Mouse (Mus musculus) heart, adult 2 months (tissue): Measurements from ENCODE around the gene Nup107. TPM values are rescaled to one million over a fixed set of nuclear protein-coding genes. Genes with fewer than 3 reads are reported as not detected.

Experiments used
- DNase-seq, 2 experiments: peaks; one replicate each; pipeline ENCODE4 v3.0.0; 2021
- H3K27ac ChIP-seq: fragments of 200-600 bp; 2 replicates; pipeline ENCODE4 v1.8.1; 2022
- H3K27me3 ChIP-seq: fragments of 200-500 bp; 2 replicates; pipeline ENCODE4 v1.6.1; 2012; ENCODE audit warnings: mild to moderate bottlenecking, low read length, inconsistent platforms, mixed read lengths; ENCODE audit not compliant: control insufficient read depth, insufficient read depth
- H3K36me3 ChIP-seq: fragments of 200-500 bp; 2 replicates; pipeline ENCODE4 v1.6.1; 2012; ENCODE audit warnings: low read length, inconsistent platforms; ENCODE audit not compliant: control insufficient read depth, insufficient read depth
- H3K4me1 ChIP-seq: fragments of 200-500 bp; 2 replicates; pipeline ENCODE4 v1.6.1; 2011; ENCODE audit warnings: low read length; ENCODE audit not compliant: control insufficient read depth, insufficient read depth
- H3K4me3 ChIP-seq: fragments of 200-600 bp; 2 replicates; pipeline ENCODE4 v1.8.1; 2022
- H3K79me2 ChIP-seq: fragments of 200-500 bp; replicated peaks from 2 replicates; pipeline ENCODE4 v1.6.1; 2012; ENCODE audit warnings: mild to moderate bottlenecking, inconsistent platforms, low read length, moderate library complexity, mixed read lengths; ENCODE audit not compliant: control insufficient read depth, insufficient read depth
- H3K9ac ChIP-seq: fragments of 200-500 bp; 2 replicates; pipeline ENCODE4 v1.6.1; 2012; ENCODE audit warnings: low read depth, mild to moderate bottlenecking, control low read depth, inconsistent platforms, low read length, mixed read lengths
- CTCF ChIP-seq: fragments of 200-600 bp; IDR thresholded peaks from 2 replicates; pipeline ENCODE4 v1.8.1; 2022; ENCODE audit warnings: antibody characterized with exemption, mild to moderate bottlenecking, moderate library complexity
- EP300 ChIP-seq: fragments of 200-500 bp; IDR thresholded peaks from 2 replicates; pipeline ENCODE4 v1.6.1; 2011; ENCODE audit warnings: low read depth, low read length, control low read depth; ENCODE audit not compliant: insufficient read depth
- POLR2A ChIP-seq: fragments of 200-500 bp; IDR thresholded peaks from 2 replicates; pipeline ENCODE4 v1.6.1; 2011; ENCODE audit warnings: mild to moderate bottlenecking, low read depth, low read length, control low read depth; ENCODE audit not compliant: insufficient read depth
- WGBS: fragments of 180-500 bp; shearing (Covaris S2); methylation state at CpG from one replicate; pipeline ENCODE4 v1.1.7; 2018; 5-methylcytosine and 5-hydroxymethylcytosine counted together
- intact Hi-C: fragments of 180-260 bp; cut with DNase I; formaldehyde crosslinking; loops from one replicate; pipeline ENCODE4 v1.15.1; 2025
- polyA plus RNA-seq: library from polyadenylated mRNA; depleted of rRNA; stranded (reverse); fragments of >200 nt; gene quantifications from 2 replicates; pipeline ENCODE4 v1.2.3, GENCODE M21; 2012
- total RNA-seq, 2 experiments: library from RNA; stranded (reverse); gene quantifications; 2 replicates each; pipeline ENCODE4 v1.2.3; 2021

The Nup107 gene
- total and polyA plus RNA-seq, 3 experiments = 4.9 to 8.6 (median 7.0) TPM

GRCm38 (mm10) chr10:117775401-117776144 lies 16.9 kb downstream of the Nup107 start:
- Histone ChIP-seq H3K9ac (no peak overlapping the region), H3K27me3 (no peaks in the 10 kb centered on the region), H3K79me2 (no peaks in the 10 kb centered on the region), H3K4me1 (no peaks in the 10 kb centered on the region), H3K4me3 (no peak overlapping the region), H3K36me3 (no peaks in the 10 kb centered on the region), H3K27ac (no peak overlapping the region)
- WGBS = 87% methylated on average over 6 of the region's 6 CpGs
- TF ChIP-seq POLR2A (no peak), EP300 (no peak), CTCF (no peak)
- intact Hi-C loops = no loop called here
- DNase-seq = no peak

- DNase-seq = no peak
- H3K4me1 ChIP-seq = no peaks in the 10 kb centered on the region
- no peaks in the 10 kb centered on the region for H3K79me2 ChIP-seq
- H3K36me3 ChIP-seq = no peaks in the 10 kb centered on the region
- WGBS = 100% methylated on average over 1 of the region's 1 CpGs
- TF ChIP-seq POLR2A (no peak), CTCF (no peak), EP300 (no peak)
- H3K27me3 ChIP-seq = no peaks in the 10 kb centered on the region
- intact Hi-C loops = no loop called here
- H3K9ac ChIP-seq = no peak overlapping the region
- no peak overlapping the region for H3K27ac ChIP-seq
- H3K4me3 ChIP-seq = no peak overlapping the region
Measured at GRCm38 (mm10) chr10:117774817-117775120, 17.7 kb downstream of the Nup107 start.

- Histone ChIP-seq H3K27me3 (no peaks in the 10 kb centered on the region), H3K4me1 (no peaks in the 10 kb centered on the region), H3K9ac (no peak overlapping the region), H3K36me3 (no peaks in the 10 kb centered on the region), H3K4me3 (no peak overlapping the region), H3K79me2 (no peaks in the 10 kb centered on the region), H3K27ac (no peak overlapping the region)
- WGBS = 95% methylated on average over 22 of the region's 22 CpGs
- DNase-seq = no peak
- TF ChIP-seq EP300 = no peak
- no peak for TF ChIP-seq POLR2A
- TF ChIP-seq CTCF = no peak
- intact Hi-C loops = no loop called here
Measured at GRCm38 (mm10) chr10:117774011-117774816, 18.3 kb downstream of the Nup107 start.

- Histone ChIP-seq H3K27ac (no peak overlapping the region), H3K9ac (no peak overlapping the region), H3K79me2 (no peaks in the 10 kb centered on the region), H3K36me3 (no peaks in the 10 kb centered on the region), H3K4me3 (no peak overlapping the region), H3K27me3 (no peaks in the 10 kb centered on the region), H3K4me1 (no peaks in the 10 kb centered on the region)
- 92% methylated on average over 7 of the region's 7 CpGs for WGBS
- TF ChIP-seq CTCF = no peak
- TF ChIP-seq POLR2A = no peak
- TF ChIP-seq EP300 = no peak
- intact Hi-C loops = no loop called here
- DNase-seq = no peak
Measured at GRCm38 (mm10) chr10:117773106-117773720, 19.3 kb downstream of the Nup107 start.

GRCm38 (mm10) chr10:117772364-117773105 lies 20.0 kb downstream of the Nup107 start:
- H3K4me1 ChIP-seq = no peaks in the 10 kb centered on the region
- intact Hi-C loops = no loop called here
- H3K4me3 ChIP-seq = no peak overlapping the region
- no peaks in the 10 kb centered on the region for H3K79me2 ChIP-seq
- TF ChIP-seq EP300 (no peak), CTCF (no peak), POLR2A (no peak)
- DNase-seq = no peak
- WGBS = 94% methylated on average over 17 of the region's 17 CpGs
- no peaks in the 10 kb centered on the region for H3K36me3 ChIP-seq
- H3K27me3 ChIP-seq = no peaks in the 10 kb centered on the region
- H3K9ac ChIP-seq = no peak overlapping the region
- no peak overlapping the region for H3K27ac ChIP-seq

- H3K36me3 ChIP-seq = no peaks in the 10 kb centered on the region
Measured at GRCm38 (mm10) chr10:117771131-117771510, 21.4 kb downstream of the Nup107 start.

More at GRCm38 (mm10) chr10:117771131-117771510, 21.4 kb downstream of the Nup107 start:
- intact Hi-C loops = no loop called here
- no peaks in the 10 kb centered on the region for H3K4me1 ChIP-seq
- no peak overlapping the region for H3K9ac ChIP-seq
- H3K4me3 ChIP-seq = no peak overlapping the region
- WGBS = 94% methylated on average over 10 of the region's 10 CpGs
- H3K27me3 ChIP-seq = no peaks in the 10 kb centered on the region
- H3K27ac ChIP-seq = no peak overlapping the region
- no peak for DNase-seq
- no peaks in the 10 kb centered on the region for H3K79me2 ChIP-seq
- TF ChIP-seq EP300 = no peak
- TF ChIP-seq POLR2A = no peak
- no peak for TF ChIP-seq CTCF
